Mouse (Mus musculus) heart, embryonic 14.5 days (tissue): ENCODE measurements around the gene Hsf5. TPM values are rescaled to one million over a fixed set of nuclear protein-coding genes. Genes with fewer than 3 reads are reported as not detected.

Experiments used
- ATAC-seq: fragments of 200-750 bp; cut with Nextera tagmentation; 2 replicates; pipeline ENCODE4 v1.8.0; 2017; ENCODE audit warnings: low read depth, moderate TSS enrichment; ENCODE audit not compliant: insufficient number of reproducible peaks, insufficient read depth, low FRiP score
- H3K27ac ChIP-seq, 2 experiments: fragments of 200-500 bp in 1 of 2; fragments of 300-500 bp in 1 of 2; sonication (generic) in 1 of 2; replicated peaks in 1 of 2; 2 replicates each; pipeline ENCODE4 v1.5.1; 2012 to 2014; ENCODE audit warnings: low read depth in 2 of 2, low read length in 2 of 2, control low read depth in 1 of 2, mild to moderate bottlenecking in 1 of 2, mixed read lengths in 1 of 2; ENCODE audit not compliant: control insufficient read depth in 1 of 2, insufficient read depth in 1 of 2
- H3K27me3 ChIP-seq: fragments of 300-500 bp; sonication (generic); 2 replicates; pipeline ENCODE4 v1.6.1; 2014; ENCODE audit warnings: mild to moderate bottlenecking, low read length, control low read depth; ENCODE audit not compliant: control insufficient read depth, insufficient read depth
- H3K36me3 ChIP-seq: fragments of 300-500 bp; sonication (generic); 2 replicates; pipeline ENCODE4 v1.6.1; 2014; ENCODE audit warnings: mild to moderate bottlenecking, control low read depth, low read length, mixed read lengths; ENCODE audit not compliant: control insufficient read depth, insufficient read depth
- H3K4me1 ChIP-seq, 2 experiments: fragments of 200-500 bp in 1 of 2; fragments of 300-500 bp in 1 of 2; sonication (generic) in 1 of 2; 2 replicates each; pipeline ENCODE4 v1.6.1; 2012 to 2014; ENCODE audit warnings: low read length in 2 of 2, control low read depth in 1 of 2, mixed read lengths in 1 of 2; ENCODE audit not compliant: control insufficient read depth in 2 of 2, insufficient read depth in 2 of 2
- H3K4me2 ChIP-seq: fragments of 300-500 bp; sonication (generic); 2 replicates; pipeline ENCODE4 v1.6.1; 2014; ENCODE audit warnings: mild to moderate bottlenecking, low read length
- H3K4me3 ChIP-seq, 2 experiments: fragments of 200-500 bp in 1 of 2; fragments of 300-500 bp in 1 of 2; sonication (generic) in 1 of 2; 2 replicates each; pipeline ENCODE4 v1.5.1; 2012 to 2014; ENCODE audit warnings: low read length in 2 of 2, mild to moderate bottlenecking in 2 of 2, control low read depth in 1 of 2, low read depth in 1 of 2, moderate library complexity in 1 of 2; ENCODE audit not compliant: control insufficient read depth in 1 of 2, insufficient read depth in 1 of 2
- H3K9ac ChIP-seq: fragments of 300-500 bp; sonication (generic); 2 replicates; pipeline ENCODE4 v1.6.1; 2014; ENCODE audit warnings: mild to moderate bottlenecking, low read length
- H3K9me3 ChIP-seq: fragments of 300-500 bp; sonication (generic); 2 replicates; pipeline ENCODE4 v1.6.1; 2016; ENCODE audit warnings: low read length, control low read depth; ENCODE audit not compliant: control insufficient read depth
- WGBS: fragments of 180-500 bp; shearing (Covaris S2); extraction: QIAGEN DNeasy Blood & Tissue Kit; methylation state at CpG from one replicate; pipeline ENCODE4 v1.1.7; 2014; 5-methylcytosine and 5-hydroxymethylcytosine counted together
- polyA plus RNA-seq: library from polyadenylated mRNA; unstranded; fragments of >200 nt; fragmentation: Nextera tagmentation; extraction: Ambion mirVana; gene quantifications from 2 replicates; pipeline ENCODE4 v1.2.1, GENCODE M21; 2014

Gene Hsf5
- polyA plus RNA-seq, 1 experiment from 2014 or later = 0.15 TPM

- no peak overlapping the region for H3K4me2 ChIP-seq
- peaks cover 0 to 4% of the 10 kb centered on the region in 2 experiments; a peak in 2 of 4 replicates for H3K4me1 ChIP-seq
- no peak overlapping the region for H3K27ac ChIP-seq
- no peak overlapping the region for H3K9ac ChIP-seq
- WGBS = 64% methylated on average over 4 of the region's 4 CpGs
- H3K27me3 ChIP-seq = peaks cover 10% of the 10 kb centered on the region
- H3K36me3 ChIP-seq = no peaks in the 10 kb centered on the region
- no peak for ATAC-seq
- no peaks in the 10 kb centered on the region for H3K9me3 ChIP-seq
- H3K4me3 ChIP-seq = no peak overlapping the region
These were observed 50.4 kb downstream of the Hsf5 start for GRCm38 (mm10) chr11:87667107-87668090.

GRCm38 (mm10) chr11:87673282-87673681, 56.3 kb downstream of the Hsf5 start:
- Histone ChIP-seq H3K4me1 (no peaks in the 10 kb centered on the region), H3K36me3 (no peaks in the 10 kb centered on the region), H3K27ac (no peak overlapping the region), H3K4me3 (no peak overlapping the region), H3K9ac (no peak overlapping the region), H3K27me3 (no peaks in the 10 kb centered on the region), H3K4me2 (no peak overlapping the region), H3K9me3 (no peaks in the 10 kb centered on the region)
- 83% methylated on average over 1 of the region's 1 CpGs for WGBS
- ATAC-seq = no peak

GRCm38 (mm10) chr11:87675606-87676005, 58.6 kb downstream of the Hsf5 start:
- no peak overlapping the region for H3K4me3 ChIP-seq
- no peak overlapping the region for H3K9ac ChIP-seq
- H3K27me3 ChIP-seq = no peaks in the 10 kb centered on the region
- no peak overlapping the region for H3K4me2 ChIP-seq
- H3K9me3 ChIP-seq = no peaks in the 10 kb centered on the region
- no peaks in the 10 kb centered on the region for H3K36me3 ChIP-seq
- H3K4me1 ChIP-seq = no peaks in the 10 kb centered on the region
- 80% methylated on average over 6 of the region's 6 CpGs for WGBS
- ATAC-seq = no peak
- no peak overlapping the region for H3K27ac ChIP-seq

- 54% methylated on average over 5 of the region's 5 CpGs for WGBS
- Histone ChIP-seq H3K36me3 (no peaks in the 10 kb centered on the region), H3K4me3 (no peak overlapping the region), H3K27ac (no peak overlapping the region), H3K9ac (no peak overlapping the region), H3K4me1 (peaks cover 0 to under 1% of the 10 kb centered on the region in 2 experiments; a peak in 1 of 4 replicates), H3K4me2 (no peak overlapping the region), H3K9me3 (no peaks in the 10 kb centered on the region), H3K27me3 (no peaks in the 10 kb centered on the region)
- no peak for ATAC-seq
These were observed 60.8 kb downstream of the Hsf5 start for GRCm38 (mm10) chr11:87677756-87678155.

- Histone ChIP-seq H3K4me3 (no peak overlapping the region), H3K36me3 (no peaks in the 10 kb centered on the region), H3K9ac (no peak overlapping the region), H3K9me3 (no peaks in the 10 kb centered on the region), H3K27ac (no peak overlapping the region), H3K4me2 (no peak overlapping the region), H3K27me3 (no peaks in the 10 kb centered on the region), H3K4me1 (peaks cover 2 to 7% of the 10 kb centered on the region in 2 experiments; a peak in 1 of 4 replicates)
- 68% methylated on average over 4 of the region's 4 CpGs for WGBS
- no peak for ATAC-seq
These were observed 61.6 kb downstream of the Hsf5 start for GRCm38 (mm10) chr11:87678545-87678944.

GRCm38 (mm10) chr11:87678976-87679375, 62.0 kb downstream of the Hsf5 start:
- Histone ChIP-seq H3K27me3 (no peaks in the 10 kb centered on the region), H3K27ac (no peak overlapping the region), H3K9me3 (no peaks in the 10 kb centered on the region), H3K4me3 (no peak overlapping the region), H3K4me2 (no peak overlapping the region), H3K36me3 (no peaks in the 10 kb centered on the region), H3K9ac (no peak overlapping the region), H3K4me1 (peaks cover 3 to 7% of the 10 kb centered on the region in 2 experiments; a peak in 1 of 4 replicates)
- ATAC-seq = no peak
- WGBS = 84% methylated on average over 7 of the region's 7 CpGs

GRCm38 (mm10) chr11:87680786-87681185, 63.8 kb downstream of the Hsf5 start:
- H3K27ac ChIP-seq = no peak overlapping the region
- H3K27me3 ChIP-seq = no peaks in the 10 kb centered on the region
- H3K9me3 ChIP-seq = no peaks in the 10 kb centered on the region
- 79% methylated on average over 9 of the region's 9 CpGs for WGBS
- H3K36me3 ChIP-seq = no peaks in the 10 kb centered on the region
- peaks cover 3 to 7% of the 10 kb centered on the region in 2 experiments; a peak in 1 of 4 replicates for H3K4me1 ChIP-seq
- no peak for ATAC-seq
- H3K4me3 ChIP-seq = no peak overlapping the region
- no peak overlapping the region for H3K4me2 ChIP-seq
- no peak overlapping the region for H3K9ac ChIP-seq
